Mouse (Mus musculus) myocyte (in vitro differentiated cells): Measurements from ENCODE around the gene Ano3. TPM values are rescaled to one million over a fixed set of nuclear protein-coding genes. Genes with fewer than 3 reads are reported as not detected.

Source experiments
- H3K27me3 ChIP-seq: one replicate; pipeline ENCODE4 v1.6.1; 2011; ENCODE audit not compliant: control insufficient read depth, insufficient read depth, insufficient read length
- H3K36me3 ChIP-seq: one replicate; pipeline ENCODE4 v1.6.1; 2011; ENCODE audit not compliant: control insufficient read depth, insufficient read depth
- H3K4me2 ChIP-seq: one replicate; pipeline ENCODE4 v1.6.1; 2011; ENCODE audit warnings: low read depth, control low read depth
- H3K4me3 ChIP-seq: one replicate; pipeline ENCODE4 v1.5.1; 2011; ENCODE audit warnings: mild to moderate bottlenecking, control low read depth, moderate library complexity
- H3K79me2 ChIP-seq: one replicate; pipeline ENCODE4 v1.6.1; 2011; ENCODE audit not compliant: control insufficient read depth, insufficient read depth
- H3ac ChIP-seq: one replicate; pipeline ENCODE4 v1.6.1; 2011; ENCODE audit not compliant: control insufficient read depth, insufficient read length
- CEBPB ChIP-seq: IDR thresholded peaks from 2 replicates; pipeline ENCODE4 v1.6.1; 2011; ENCODE audit warnings: mild to moderate bottlenecking, moderate library complexity; ENCODE audit not compliant: poor library complexity, insufficient read depth, severe bottlenecking
- E2F4 ChIP-seq: IDR thresholded peaks from one replicate; pipeline ENCODE4 v1.6.1; 2011; ENCODE audit warnings: mild to moderate bottlenecking, control low read depth, moderate library complexity; ENCODE audit not compliant: insufficient read depth
- MAX ChIP-seq: IDR thresholded peaks from one replicate; pipeline ENCODE4 v1.6.1; 2011; ENCODE audit warnings: low read depth, mild to moderate bottlenecking, control low read depth
- MYOD1 ChIP-seq, 3 experiments: IDR thresholded peaks; one replicate each; pipeline ENCODE4 v1.6.1; 2011; ENCODE audit warnings: control low read depth in 2 of 3, low read depth in 2 of 3, mild to moderate bottlenecking in 2 of 3, moderate library complexity in 1 of 3; ENCODE audit not compliant: insufficient read length in 2 of 3, control insufficient read depth in 1 of 3
- MYOG ChIP-seq, 3 experiments: IDR thresholded peaks; one replicate each; pipeline ENCODE4 v1.6.1; 2011; ENCODE audit warnings: control low read depth in 2 of 3, low read depth in 2 of 3, mild to moderate bottlenecking in 2 of 3; ENCODE audit not compliant: insufficient read length in 2 of 3, control insufficient read depth in 1 of 3, insufficient read depth in 1 of 3
- POLR2A ChIP-seq: IDR thresholded peaks from one replicate; pipeline ENCODE4 v1.6.1; 2011; ENCODE audit warnings: low read depth, mild to moderate bottlenecking, control low read depth, moderate library complexity; ENCODE audit not compliant: insufficient read length
- POLR2AphosphoS2 ChIP-seq: IDR thresholded peaks from one replicate; pipeline ENCODE4 v1.6.1; 2011; ENCODE audit warnings: low read depth, control low read depth; ENCODE audit not compliant: insufficient read length
- REST ChIP-seq: IDR thresholded peaks from one replicate; pipeline ENCODE4 v1.6.1; 2011; ENCODE audit warnings: mild to moderate bottlenecking, control low read depth, moderate library complexity; ENCODE audit not compliant: insufficient read depth, insufficient read length
- SRF ChIP-seq: IDR thresholded peaks from one replicate; pipeline ENCODE4 v1.6.1; 2011; ENCODE audit warnings: low read depth; ENCODE audit not compliant: control insufficient read depth, insufficient read length
- TCF12 ChIP-seq: IDR thresholded peaks from one replicate; pipeline ENCODE4 v1.6.1; 2011; ENCODE audit warnings: mild to moderate bottlenecking, control low read depth; ENCODE audit not compliant: poor library complexity, insufficient read depth, severe bottlenecking
- TCF3 ChIP-seq: IDR thresholded peaks from one replicate; pipeline ENCODE4 v1.6.1; 2011; ENCODE audit warnings: low read depth, control low read depth; ENCODE audit not compliant: insufficient read length
- USF1 ChIP-seq: IDR thresholded peaks from one replicate; pipeline ENCODE4 v1.6.1; 2011; ENCODE audit warnings: low read depth, mild to moderate bottlenecking, control low read depth, moderate library complexity
- polyA plus RNA-seq: library from polyadenylated mRNA; unstranded; fragments of >200 nt; fragmentation: generic; extraction: Trizol; gene quantifications from one replicate; pipeline ENCODE4 v1.2.1, GENCODE M21; 2012; ENCODE audit warnings: missing spikeins

Ano3 gene
- polyA plus RNA-seq, 1 experiment: 0.05 TPM

GRCm38 (mm10) chr2:110976871-110977270, 26.1 kb upstream of the Ano3 start:
- Histone ChIP-seq H3ac (no peak overlapping the region), H3K27me3 (no peaks in the 10 kb centered on the region), H3K79me2 (no peaks in the 10 kb centered on the region), H3K36me3 (no peaks in the 10 kb centered on the region), H3K4me2 (no peak overlapping the region), H3K4me3 (no peak overlapping the region)
- TF ChIP-seq MAX (no peak), SRF (no peak), MYOD1 (IDR thresholded peaks at IDR 0.05; ENCODE audit: control insufficient read depth in 1 of 3, insufficient read length in 2 of 3, low read depth in 2 of 3) (no peak), POLR2A (no peak), MYOG (IDR thresholded peaks at IDR 0.05; ENCODE audit: control insufficient read depth in 1 of 3, insufficient read depth in 1 of 3, insufficient read length in 2 of 3, low read depth in 2 of 3) (no peak), REST (no peak), CEBPB (no peak), TCF12 (no peak), POLR2AphosphoS2 (no peak), TCF3 (no peak), USF1 (no peak), E2F4 (no peak)

GRCm38 (mm10) chr2:110970158-110970557, 19.4 kb upstream of the Ano3 start:
- H3K4me3 ChIP-seq: no peak overlapping the region
- H3ac ChIP-seq: no peak overlapping the region
- H3K4me2 ChIP-seq: no peak overlapping the region
- H3K36me3 ChIP-seq: no peaks in the 10 kb centered on the region
- no peaks in the 10 kb centered on the region for H3K27me3 ChIP-seq
- H3K79me2 ChIP-seq: no peaks in the 10 kb centered on the region
- no peak for TF ChIP-seq POLR2A
- TF ChIP-seq TCF3: no peak
- no peak for TF ChIP-seq CEBPB
- TF ChIP-seq USF1: no peak
- TF ChIP-seq REST: no peak
- TF ChIP-seq MYOG (IDR thresholded peaks at IDR 0.05; ENCODE audit: control insufficient read depth in 1 of 3, insufficient read depth in 1 of 3, insufficient read length in 2 of 3, low read depth in 2 of 3): no peak
- no peak for TF ChIP-seq SRF
- no peak for TF ChIP-seq MAX
- no peak for TF ChIP-seq E2F4
- TF ChIP-seq POLR2AphosphoS2: no peak
- no peak for TF ChIP-seq MYOD1 (IDR thresholded peaks at IDR 0.05; ENCODE audit: control insufficient read depth in 1 of 3, insufficient read length in 2 of 3, low read depth in 2 of 3)
- TF ChIP-seq TCF12: no peak

GRCm38 (mm10) chr2:110965398-110965797, 14.7 kb upstream of the Ano3 start:
- Histone ChIP-seq H3K4me3 (no peak overlapping the region), H3K27me3 (no peaks in the 10 kb centered on the region), H3K36me3 (no peaks in the 10 kb centered on the region), H3ac (no peak overlapping the region), H3K4me2 (no peak overlapping the region), H3K79me2 (no peaks in the 10 kb centered on the region)
- TF ChIP-seq MYOD1 (IDR thresholded peaks at IDR 0.05; ENCODE audit: control insufficient read depth in 1 of 3, insufficient read length in 2 of 3, low read depth in 2 of 3) (no peak), POLR2AphosphoS2 (no peak), TCF3 (no peak), CEBPB (no peak), E2F4 (no peak)

GRCm38 (mm10) chr2:110950432-110950803, 305 bp downstream of the Ano3 start:
- Histone ChIP-seq H3K4me2 (no peak overlapping the region), H3ac (no peak overlapping the region), H3K79me2 (no peaks in the 10 kb centered on the region), H3K36me3 (no peaks in the 10 kb centered on the region), H3K4me3 (no peak overlapping the region), H3K27me3 (no peaks in the 10 kb centered on the region)
- TF ChIP-seq E2F4 (no peak), REST (no peak), USF1 (no peak), POLR2A (no peak)

GRCm38 (mm10) chr2:110949679-110950431, 868 bp downstream of the Ano3 start:
- Histone ChIP-seq H3K79me2 (no peaks in the 10 kb centered on the region), H3K27me3 (no peaks in the 10 kb centered on the region), H3K36me3 (no peaks in the 10 kb centered on the region), H3K4me3 (no peak overlapping the region), H3ac (no peak overlapping the region), H3K4me2 (no peak overlapping the region)
- TF ChIP-seq MAX (no peak), E2F4 (no peak), USF1 (no peak), MYOG (IDR thresholded peaks at IDR 0.05; ENCODE audit: control insufficient read depth in 1 of 3, insufficient read depth in 1 of 3, insufficient read length in 2 of 3, low read depth in 2 of 3) (no peak)
